Mouse (Mus musculus): Measurements from ENCODE around the gene Rock2. TPM values are rescaled to one million over a fixed set of nuclear protein-coding genes. Genes with fewer than 3 reads are reported as not detected.

The Rock2 gene
- total and polyA plus RNA-seq, 2 experiments from 2014 or later = 10.5 to 43.1 TPM

- H3K4me1 ChIP-seq (ENCODE audit: insufficient read depth) = peaks cover 7% of the 10 kb centered on the region; the same call in 1 of the 2 replicates
- no peaks in the 10 kb centered on the region for H3K36me3 ChIP-seq (ENCODE audit: insufficient read depth)
- H3K4me2 ChIP-seq (ENCODE audit: low read depth) = peak overlapping the region; percentile 27
- ATAC-seq (peak; percentile 96), DNase-seq (peak; percentile 89)
- TF ChIP-seq CTCF (IDR thresholded peaks at IDR 0.05; ENCODE audit: low read depth) = no peak
- H3K27me3 ChIP-seq (ENCODE audit: insufficient read depth, low read length) = no peaks in the 10 kb centered on the region
- 4% methylated on average over 6 of the region's 6 CpGs for WGBS
- H3K27ac ChIP-seq (ENCODE audit: low read depth, low read length) = peak overlapping the region; percentile 84
- H3K9me3 ChIP-seq (ENCODE audit: low read length) = no peaks in the 10 kb centered on the region
- H3K4me3 ChIP-seq (ENCODE audit: low read depth, low read length) = no peak overlapping the region
- no peak overlapping the region for H3K9ac ChIP-seq
These were observed 38.9 kb upstream of the Rock2 start for GRCm38 (mm10) chr12:16855632-16856305.

GRCm38 (mm10) chr12:16856306-16856679 lies 38.4 kb upstream of the Rock2 start:
- H3K4me2 ChIP-seq (ENCODE audit: low read depth) = no peak overlapping the region
- H3K27ac ChIP-seq (ENCODE audit: low read depth, low read length) = peak overlapping the region; percentile 74
- DNase-seq (no peak), ATAC-seq (peak; percentile 54)
- H3K27me3 ChIP-seq (ENCODE audit: insufficient read depth, low read length) = no peaks in the 10 kb centered on the region
- H3K4me1 ChIP-seq (ENCODE audit: insufficient read depth) = peaks cover 7% of the 10 kb centered on the region; the same call in 1 of the 2 replicates
- H3K36me3 ChIP-seq (ENCODE audit: insufficient read depth) = no peaks in the 10 kb centered on the region
- no peaks in the 10 kb centered on the region for H3K9me3 ChIP-seq (ENCODE audit: low read length)
- TF ChIP-seq CTCF (IDR thresholded peaks at IDR 0.05; ENCODE audit: low read depth) = no peak
- H3K4me3 ChIP-seq (ENCODE audit: low read depth, low read length) = no peak overlapping the region
- WGBS = 26% methylated on average over 2 of the region's 2 CpGs
- H3K9ac ChIP-seq = no peak overlapping the region

- no peak overlapping the region for H3K4me2 ChIP-seq (ENCODE audit: low read depth)
- DNase-seq (no peak), ATAC-seq (no peak)
- no peaks in the 10 kb centered on the region for H3K9me3 ChIP-seq (ENCODE audit: low read length)
- no peak overlapping the region for H3K9ac ChIP-seq
- WGBS = 89% methylated on average over 4 of the region's 4 CpGs
- TF ChIP-seq CTCF (IDR thresholded peaks at IDR 0.05; ENCODE audit: low read depth) = no peak
- no peaks in the 10 kb centered on the region for H3K36me3 ChIP-seq (ENCODE audit: insufficient read depth)
- no peaks in the 10 kb centered on the region for H3K27me3 ChIP-seq (ENCODE audit: insufficient read depth, low read length)
- H3K27ac ChIP-seq (ENCODE audit: low read depth, low read length) = no peak overlapping the region
- H3K4me3 ChIP-seq (ENCODE audit: low read depth, low read length) = no peak overlapping the region
- peaks cover 7% of the 10 kb centered on the region; the same call in 1 of the 2 replicates for H3K4me1 ChIP-seq (ENCODE audit: insufficient read depth)
These were observed 36.6 kb upstream of the Rock2 start for GRCm38 (mm10) chr12:16858081-16858480.

GRCm38 (mm10) chr12:16859781-16860180 lies 34.9 kb upstream of the Rock2 start:
- no peak for TF ChIP-seq CTCF (IDR thresholded peaks at IDR 0.05; ENCODE audit: low read depth)
- no peaks in the 10 kb centered on the region for H3K27me3 ChIP-seq (ENCODE audit: insufficient read depth, low read length)
- ATAC-seq = no peak
- no peak overlapping the region for H3K4me2 ChIP-seq (ENCODE audit: low read depth)
- DNase-seq = no peak
- H3K9me3 ChIP-seq (ENCODE audit: low read length) = no peaks in the 10 kb centered on the region
- H3K9ac ChIP-seq = no peak overlapping the region
- H3K36me3 ChIP-seq (ENCODE audit: insufficient read depth) = no peaks in the 10 kb centered on the region
- no peak overlapping the region for H3K27ac ChIP-seq (ENCODE audit: low read depth, low read length)
- peaks cover 7% of the 10 kb centered on the region; the same call in 1 of the 2 replicates for H3K4me1 ChIP-seq (ENCODE audit: insufficient read depth)
- no peak overlapping the region for H3K4me3 ChIP-seq (ENCODE audit: low read depth, low read length)
- whole genome bisulfite sequencing = 90% methylated on average over 2 of the region's 2 CpGs

GRCm38 (mm10) chr12:16860533-16860932 lies 34.2 kb upstream of the Rock2 start:
- no peak for ATAC-seq
- Histone ChIP-seq H3K9ac (no peak overlapping the region), H3K36me3 (ENCODE audit: insufficient read depth) (no peaks in the 10 kb centered on the region), H3K27ac (ENCODE audit: low read depth, low read length) (no peak overlapping the region), H3K4me1 (ENCODE audit: insufficient read depth) (peaks cover 7% of the 10 kb centered on the region; the same call in 1 of the 2 replicates), H3K27me3 (ENCODE audit: insufficient read depth, low read length) (no peaks in the 10 kb centered on the region), H3K9me3 (ENCODE audit: low read length) (no peaks in the 10 kb centered on the region), H3K4me3 (ENCODE audit: low read depth, low read length) (no peak overlapping the region), H3K4me2 (ENCODE audit: low read depth) (no peak overlapping the region)
- no peak for TF ChIP-seq CTCF (IDR thresholded peaks at IDR 0.05; ENCODE audit: low read depth)
- 73% methylated on average over 1 of the region's 1 CpGs for WGBS
- no peak for DNase-seq

GRCm38 (mm10) chr12:16860961-16861360 lies 33.7 kb upstream of the Rock2 start:
- TF ChIP-seq CTCF (IDR thresholded peaks at IDR 0.05; ENCODE audit: low read depth) = no peak
- Histone ChIP-seq H3K27ac (ENCODE audit: low read depth, low read length) (no peak overlapping the region), H3K4me2 (ENCODE audit: low read depth) (no peak overlapping the region), H3K27me3 (ENCODE audit: insufficient read depth, low read length) (no peaks in the 10 kb centered on the region), H3K36me3 (ENCODE audit: insufficient read depth) (no peaks in the 10 kb centered on the region), H3K4me1 (ENCODE audit: insufficient read depth) (0 out of 2 replicates have a peak, but pooled peaks cover 3% of the 10 kb centered on the region), H3K9me3 (ENCODE audit: low read length) (no peaks in the 10 kb centered on the region), H3K4me3 (ENCODE audit: low read depth, low read length) (no peak overlapping the region), H3K9ac (no peak overlapping the region)
- ATAC-seq (no peak), DNase-seq (no peak)
- WGBS = 63% methylated on average over 3 of the region's 3 CpGs

- no peak for ATAC-seq
These were observed 30.2 kb upstream of the Rock2 start for GRCm38 (mm10) chr12:16864477-16864876.

More at GRCm38 (mm10) chr12:16864477-16864876, 30.2 kb upstream of the Rock2 start:
- H3K9ac ChIP-seq = no peak overlapping the region
- H3K4me3 ChIP-seq (ENCODE audit: low read depth, low read length) = no peak overlapping the region
- no peaks in the 10 kb centered on the region for H3K4me1 ChIP-seq (ENCODE audit: insufficient read depth)
- no peaks in the 10 kb centered on the region for H3K9me3 ChIP-seq (ENCODE audit: low read length)
- no peak for TF ChIP-seq CTCF (IDR thresholded peaks at IDR 0.05; ENCODE audit: low read depth)
- H3K4me2 ChIP-seq (ENCODE audit: low read depth) = no peak overlapping the region
- WGBS = 93% methylated on average over 4 of the region's 4 CpGs
- H3K27ac ChIP-seq (ENCODE audit: low read depth, low read length) = no peak overlapping the region
- no peak for DNase-seq
- no peaks in the 10 kb centered on the region for H3K36me3 ChIP-seq (ENCODE audit: insufficient read depth)
- no peaks in the 10 kb centered on the region for H3K27me3 ChIP-seq (ENCODE audit: insufficient read depth, low read length)

Measured in forebrain, postnatal 0 days (tissue).